Mouse (Mus musculus) thymus, adult 18-20 months (tissue): ENCODE results near the gene Cdc42bpb.

Source experiments
- DNase-seq, 2 experiments: peaks; one replicate each; pipeline ENCODE4 v3.0.0; 2022; ENCODE audit warnings: mixed read lengths in 2 of 2

Cdc42bpb gene

DNA sequence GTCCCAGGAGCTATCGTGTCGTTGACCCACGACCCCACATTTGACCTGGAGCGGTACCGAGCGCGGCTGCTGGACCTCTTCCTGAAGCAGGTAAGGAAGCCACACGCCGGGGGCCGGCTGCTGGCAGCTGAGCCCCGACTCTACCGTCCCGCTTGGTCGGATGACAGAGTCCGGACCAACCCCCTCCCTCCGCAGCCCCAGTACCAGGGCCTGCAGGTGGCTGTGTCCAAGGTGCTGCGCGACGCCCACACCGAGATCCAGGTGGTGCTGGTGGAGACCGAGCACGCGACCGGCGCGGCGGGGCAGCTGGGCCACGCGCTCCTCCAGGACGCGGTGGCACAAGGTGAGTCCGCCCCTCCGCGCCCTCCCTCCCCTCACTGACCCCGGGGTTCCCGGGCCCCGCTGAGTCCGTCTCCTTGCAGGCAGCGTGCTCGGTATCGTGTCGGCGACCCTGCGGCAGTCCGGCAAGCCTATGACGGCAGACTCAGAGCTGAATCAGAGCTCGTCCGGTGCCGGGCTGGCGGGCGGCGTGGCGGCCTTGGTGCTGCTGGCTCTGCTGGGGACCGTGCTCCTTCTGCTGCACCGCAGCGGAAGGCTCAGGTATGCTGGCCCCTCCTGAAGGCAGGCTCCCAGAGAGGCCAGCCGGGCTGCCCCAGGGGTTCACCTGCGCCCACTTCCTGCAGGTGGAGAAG is 102.2 kb downstream of the Cdc42bpb start:
- no peak for DNase-seq

DNA sequence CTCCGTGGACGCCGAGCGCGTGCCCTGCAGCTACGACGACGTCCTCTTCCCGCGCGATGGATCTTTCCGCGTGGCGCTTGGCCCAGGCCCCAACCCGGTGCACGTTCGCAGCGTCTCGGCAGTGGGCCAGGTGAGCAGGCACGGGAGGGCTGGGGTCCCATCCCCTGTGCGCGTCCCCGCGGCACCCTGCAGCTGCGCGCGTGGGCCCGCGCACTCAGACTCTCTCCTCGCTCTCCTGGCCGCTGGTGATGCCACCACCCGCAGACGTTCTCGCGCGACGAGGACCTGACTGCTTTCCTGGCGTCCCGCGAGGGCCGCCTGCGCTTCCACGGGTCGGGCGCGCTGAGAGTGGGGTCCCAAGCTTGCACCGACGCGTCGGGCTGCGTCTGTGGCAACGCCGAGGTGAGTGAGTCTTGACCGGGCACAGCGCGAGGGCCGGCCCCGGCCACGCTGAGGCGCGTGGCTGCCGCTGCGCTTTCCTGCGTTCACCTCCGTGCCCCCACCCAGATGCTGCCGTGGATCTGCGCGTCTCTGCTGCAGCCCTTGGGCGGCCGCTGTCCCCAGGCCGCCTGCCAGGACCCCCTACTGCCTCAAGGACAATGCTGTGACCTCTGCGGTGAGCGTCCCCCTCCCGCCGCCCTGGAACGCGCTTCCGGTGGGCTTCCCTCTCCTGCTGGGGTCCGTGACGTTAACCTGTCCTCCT is 102.9 kb downstream of the Cdc42bpb start:
- DNase-seq = no peak

DNA sequence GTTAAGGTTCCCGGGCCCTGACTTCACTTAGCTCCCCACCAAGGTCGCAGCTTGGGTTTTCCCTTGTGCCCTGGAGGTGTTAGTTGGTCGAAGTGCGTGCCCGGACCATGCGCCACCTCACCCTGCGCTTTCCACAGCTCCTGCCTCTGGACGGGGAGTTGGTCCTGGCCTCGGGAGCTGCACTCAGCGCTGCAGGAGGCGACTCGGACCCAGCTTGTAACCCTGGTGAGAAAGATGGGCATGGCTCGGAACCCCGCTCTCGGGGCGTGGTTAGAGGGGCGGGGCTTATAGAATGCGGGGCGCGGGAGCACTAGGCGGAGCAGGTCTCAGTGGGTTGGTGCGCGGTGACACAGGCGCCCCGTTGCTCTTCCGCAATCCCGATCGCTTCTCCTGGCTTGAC is 103.5 kb downstream of the Cdc42bpb start:
- DNase-seq = no peak

DNA sequence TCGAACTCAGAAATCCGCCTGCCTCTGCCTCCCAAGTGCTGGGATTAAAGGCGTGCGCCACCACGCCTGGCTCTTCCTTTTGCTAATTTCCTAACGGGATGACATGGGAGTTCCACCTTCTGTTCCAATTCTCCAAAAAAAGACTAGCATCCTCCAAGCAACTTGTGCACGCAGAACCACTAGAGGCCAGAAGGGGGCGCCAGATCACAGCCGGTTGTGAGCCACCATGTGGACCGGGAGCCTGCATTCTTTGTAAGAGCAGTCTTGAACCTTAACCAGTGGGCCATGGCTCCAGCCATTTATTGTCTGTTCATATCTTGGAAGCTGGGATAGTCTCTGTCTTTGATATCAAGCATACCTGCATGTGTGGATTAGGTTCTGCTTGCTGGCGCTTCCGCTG is 105.1 kb downstream of the Cdc42bpb start:
- DNase-seq = peak in 1 of 2 experiments; percentile 34

DNA sequence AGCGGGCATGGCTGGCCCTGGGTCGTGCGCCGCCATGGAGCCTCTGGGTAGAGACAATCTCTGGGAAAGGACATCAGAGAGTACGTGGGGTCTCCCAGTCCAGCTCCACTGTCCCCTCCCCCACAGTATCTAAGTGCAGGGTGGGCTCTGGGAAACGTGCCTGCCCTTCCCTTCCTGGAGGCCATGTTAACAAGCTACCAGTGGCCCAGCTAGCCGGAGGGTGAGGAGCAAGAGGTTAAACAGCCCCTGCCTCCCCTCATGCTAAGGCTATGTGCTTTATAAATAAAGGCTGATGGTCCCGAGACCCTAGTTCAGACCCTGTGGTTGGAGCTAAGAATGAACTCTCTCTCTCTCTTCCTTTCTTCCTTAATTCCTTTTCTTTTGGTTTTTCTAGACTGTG is 105.6 kb downstream of the Cdc42bpb start:
- DNase-seq = no peak

DNA sequence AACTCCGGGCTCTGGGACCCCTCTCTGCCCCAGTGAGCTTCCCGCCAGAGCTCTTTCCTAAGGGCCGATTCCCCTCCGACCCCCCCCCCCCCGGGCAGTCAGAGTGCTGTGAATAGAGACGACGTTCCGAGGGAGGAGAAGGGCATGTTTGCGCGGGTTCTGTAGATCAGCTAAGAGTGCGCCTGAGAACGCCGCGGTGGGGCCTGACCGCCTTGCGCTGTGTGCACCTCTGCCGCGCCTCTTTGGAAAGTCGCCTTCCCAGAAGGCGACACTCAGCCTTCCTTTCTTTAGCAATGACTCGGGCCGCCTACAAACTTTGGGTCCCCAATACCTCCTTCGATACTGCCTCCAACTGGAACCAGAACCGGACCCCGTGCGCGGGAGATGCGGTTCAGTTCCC is 106.1 kb downstream of the Cdc42bpb start:
- no peak for DNase-seq

DNA sequence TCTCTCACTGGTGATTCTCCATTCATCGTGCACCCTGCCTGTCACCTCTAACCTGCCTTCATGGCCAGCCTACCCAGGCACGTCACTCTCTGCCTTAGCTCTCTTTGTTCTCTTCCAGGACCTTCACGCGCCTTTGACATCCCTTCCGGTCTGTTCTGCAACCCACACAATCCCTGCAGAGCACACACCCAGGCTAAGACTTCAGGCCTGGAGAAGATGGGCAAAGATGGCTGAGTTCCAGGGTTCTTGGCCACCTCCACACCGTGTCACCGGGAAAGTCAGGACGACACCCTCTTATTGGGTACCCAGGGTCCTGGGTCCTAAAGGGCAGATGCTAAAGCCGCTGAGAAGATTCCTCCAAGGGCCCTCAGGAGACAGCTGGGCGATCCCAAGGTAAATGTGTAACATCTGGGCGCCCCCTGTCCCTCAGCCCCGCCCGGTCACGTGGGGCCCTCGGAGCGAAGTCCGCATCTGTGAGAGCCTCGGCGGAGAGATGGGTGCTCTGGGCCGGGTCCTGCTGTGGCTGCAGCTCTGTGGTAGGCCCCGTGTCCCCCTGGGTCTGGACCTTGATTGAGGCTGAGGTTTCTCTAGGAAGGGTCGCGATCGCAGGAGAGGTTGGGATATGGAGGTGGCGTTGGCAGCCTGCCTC is 106.8 kb downstream of the Cdc42bpb start, which contains the start of gene Amn:
Amn (plus strand) TSS at position 467 of the 649 bp plus-strand sequence.
- DNase-seq = no peak

DNA sequence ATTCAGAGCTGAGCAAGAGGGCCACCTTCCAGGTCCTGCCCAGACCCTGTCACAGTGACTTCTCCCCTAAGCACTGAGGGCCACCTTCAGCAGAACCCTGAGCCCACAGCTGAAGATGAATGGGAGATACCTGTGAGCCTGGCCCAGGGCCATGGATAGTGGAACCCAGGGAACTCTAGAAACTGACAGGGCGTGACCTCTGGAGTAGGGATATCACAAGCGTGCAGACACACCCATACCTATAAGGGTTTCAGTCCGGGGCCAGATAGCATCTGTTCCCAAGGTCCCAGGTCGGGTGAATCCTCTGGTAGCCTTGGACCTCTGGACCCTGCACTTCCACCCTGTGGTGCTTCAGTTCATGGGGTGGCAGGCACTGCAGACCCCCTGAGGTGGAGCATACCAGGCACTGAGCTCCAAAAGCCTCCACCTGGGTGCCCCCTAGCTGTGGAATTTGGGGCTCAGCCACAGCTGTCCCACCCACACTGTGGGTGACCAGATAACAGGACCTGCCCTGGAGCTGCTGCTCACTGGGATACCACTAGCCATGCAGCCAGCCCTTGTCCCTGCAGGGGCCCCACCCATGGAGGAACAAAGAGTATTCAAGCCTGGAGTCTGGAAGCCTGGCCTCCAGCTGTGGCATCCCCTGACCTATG is 109.7 kb downstream of the Cdc42bpb start:
- DNase-seq = no peak

DNA sequence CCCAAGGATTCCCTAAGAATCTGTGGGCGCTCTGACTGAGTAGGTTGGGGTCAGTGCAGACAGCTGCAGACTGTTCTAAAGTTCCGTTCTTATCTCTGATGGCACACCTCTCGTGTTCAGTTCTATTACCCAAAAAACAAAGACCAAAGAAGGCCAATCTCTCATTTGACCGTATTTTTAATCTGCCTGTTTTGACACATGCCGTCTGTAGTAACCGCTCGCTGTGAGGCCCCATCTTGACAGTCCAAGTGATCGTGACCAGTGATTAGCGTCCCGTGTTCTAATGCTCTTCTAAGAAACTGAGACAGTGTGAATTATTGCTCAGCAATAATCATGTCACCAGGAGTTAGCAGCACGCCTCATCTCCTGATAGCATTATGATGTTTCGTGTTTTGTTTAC is 110.9 kb downstream of the Cdc42bpb start:
- no peak for DNase-seq

DNA sequence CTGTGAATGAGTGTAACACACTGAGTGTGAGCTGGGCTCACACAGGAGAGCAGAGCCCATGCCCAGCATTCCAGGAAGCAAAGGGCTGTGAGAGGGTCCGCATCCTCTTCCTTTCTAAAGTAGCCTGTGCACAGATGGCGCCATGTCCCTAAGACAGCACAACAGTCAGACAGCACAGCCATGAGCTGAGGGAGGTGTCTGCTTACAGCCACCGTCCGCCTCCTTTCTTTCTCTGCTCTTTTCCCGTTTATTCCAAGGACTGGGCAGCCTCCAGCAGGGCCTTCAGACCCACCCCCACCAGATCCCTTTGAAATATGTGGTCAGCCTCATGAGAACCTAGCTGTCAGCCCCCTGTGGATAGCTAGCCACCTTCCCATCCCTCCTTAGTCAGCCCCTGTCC is 112.3 kb downstream of the Cdc42bpb start:
- no peak for DNase-seq

DNA sequence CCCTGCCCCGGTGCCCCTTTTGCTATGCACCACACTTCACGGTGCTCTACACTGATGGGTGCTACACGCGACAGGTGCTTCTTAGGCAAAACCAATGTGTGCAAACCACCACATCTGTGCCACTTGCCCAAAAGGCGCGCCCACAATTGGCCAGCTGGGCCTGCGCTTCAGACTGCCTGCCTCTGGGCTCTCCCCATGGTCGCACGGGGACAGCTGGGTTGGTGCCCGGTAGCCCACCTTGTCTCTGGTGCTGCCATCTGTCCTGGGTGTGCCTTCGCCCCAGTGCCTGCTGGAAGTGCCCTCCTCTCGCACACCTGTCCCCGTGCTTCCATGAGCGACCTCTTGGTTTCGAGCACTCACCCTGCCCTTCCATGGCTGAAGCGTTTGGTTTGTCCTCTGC is 113.9 kb downstream of the Cdc42bpb start:
- no peak for DNase-seq

DNA sequence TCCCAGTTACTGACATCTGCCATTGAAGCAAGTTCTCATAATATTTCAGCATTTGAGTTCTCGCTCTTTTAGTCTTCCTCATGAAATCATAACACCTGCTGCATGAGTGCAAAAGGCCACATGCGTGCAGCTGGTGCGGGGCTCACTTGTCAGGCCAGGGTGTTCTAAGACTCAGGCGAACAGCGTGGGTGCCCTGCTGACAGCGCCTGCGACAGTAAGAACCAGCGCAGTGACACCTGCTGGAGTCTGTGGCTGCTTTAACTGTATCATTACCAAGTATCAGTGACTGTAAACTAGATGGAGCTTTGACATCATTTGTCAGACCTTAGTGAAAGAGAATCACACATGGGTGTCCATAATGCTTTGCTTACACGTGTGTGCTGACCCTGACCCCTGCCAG is 126.3 kb downstream of the Cdc42bpb start:
- DNase-seq = no peak

DNA sequence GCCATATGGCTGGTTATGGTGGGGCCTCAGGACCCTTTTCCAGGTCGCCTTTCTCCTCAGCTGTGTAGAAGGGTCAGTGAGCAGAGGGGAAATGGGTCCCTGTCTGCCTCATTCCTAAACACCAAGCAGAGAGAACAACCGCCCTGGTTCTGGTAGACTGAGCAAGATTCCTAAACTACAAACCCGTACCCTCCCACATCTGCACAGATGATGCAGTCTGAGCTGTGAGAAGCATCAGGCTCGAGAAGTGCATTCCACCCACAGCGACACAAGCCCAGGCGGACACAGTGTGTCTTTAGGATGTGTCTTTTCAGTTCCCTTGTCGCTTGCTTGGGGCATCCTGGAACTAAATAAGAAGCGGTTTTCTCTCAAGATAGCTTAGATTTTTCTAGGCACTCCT is 127.4 kb downstream of the Cdc42bpb start:
- DNase-seq = no peak

DNA sequence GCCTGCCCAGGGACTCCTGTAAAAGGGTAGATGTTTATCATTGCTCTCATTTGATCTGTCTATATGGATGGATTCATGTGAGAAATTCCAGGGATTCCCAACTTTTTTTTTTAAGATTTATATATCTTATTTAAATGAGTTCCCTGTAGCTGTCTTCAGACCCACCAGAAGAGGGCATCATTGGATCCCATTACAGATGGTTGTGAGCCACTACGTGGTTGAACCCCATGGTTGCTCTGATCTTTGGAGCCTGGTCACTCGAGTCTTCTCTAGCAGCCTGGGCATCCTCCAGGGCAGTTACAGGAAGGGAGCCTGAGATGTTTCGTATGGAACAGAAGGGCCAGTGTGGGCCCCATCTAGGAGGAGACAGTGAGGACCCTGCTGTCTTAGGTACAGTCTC is 128.4 kb downstream of the Cdc42bpb start:
- no peak for DNase-seq

DNA sequence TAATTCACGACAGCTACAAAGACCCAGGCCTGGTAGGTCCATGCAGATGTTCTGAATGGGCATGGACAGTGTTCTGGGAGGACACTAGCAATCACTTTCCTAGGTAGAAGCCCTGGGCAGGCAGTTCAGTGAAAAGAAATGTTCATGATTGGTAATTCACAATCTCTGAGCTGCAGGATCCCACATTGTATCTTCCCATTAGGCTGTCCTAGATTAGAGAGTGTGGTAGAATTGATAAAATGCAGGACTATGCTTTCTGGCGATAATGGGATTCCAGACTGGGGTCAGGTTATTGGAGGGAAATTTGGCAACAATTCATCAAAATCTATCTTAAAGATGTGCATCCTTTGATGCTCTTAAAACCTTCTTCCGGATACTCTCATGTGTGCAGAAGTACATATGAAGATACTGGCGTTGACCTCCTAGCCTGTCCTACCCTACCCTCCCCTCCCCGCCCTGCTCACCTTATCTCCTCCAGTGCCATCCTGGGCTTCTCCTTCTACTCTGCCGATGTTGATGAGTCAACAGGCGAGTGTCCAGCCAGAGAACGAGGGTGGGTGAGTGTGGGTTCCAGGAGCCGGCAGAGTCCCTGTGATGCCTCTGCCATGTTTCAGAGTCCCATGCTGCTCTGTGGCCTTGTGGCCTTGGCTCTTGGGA is 130.6 kb downstream of the Cdc42bpb start:
- DNase-seq = no peak

DNA sequence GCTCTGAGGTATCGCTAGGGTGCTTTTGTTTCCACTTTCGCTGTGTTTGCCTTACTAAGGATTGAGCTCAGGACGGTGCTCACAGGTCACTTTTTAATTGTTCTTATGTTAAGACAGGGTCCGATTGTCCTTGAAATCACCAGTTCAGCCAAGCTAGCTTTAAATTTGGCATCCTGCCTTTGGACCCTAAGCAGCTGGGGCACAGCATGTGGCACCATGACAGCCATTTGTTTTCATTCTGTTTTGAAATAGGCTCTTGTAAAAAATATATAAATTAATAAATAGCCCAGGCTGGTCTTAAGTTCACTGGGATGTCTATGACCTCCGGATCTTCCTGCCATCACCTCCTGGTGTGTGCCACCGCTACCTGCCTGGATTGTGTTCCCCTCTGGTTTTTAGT is 132.4 kb downstream of the Cdc42bpb start:
- no peak for DNase-seq

DNA sequence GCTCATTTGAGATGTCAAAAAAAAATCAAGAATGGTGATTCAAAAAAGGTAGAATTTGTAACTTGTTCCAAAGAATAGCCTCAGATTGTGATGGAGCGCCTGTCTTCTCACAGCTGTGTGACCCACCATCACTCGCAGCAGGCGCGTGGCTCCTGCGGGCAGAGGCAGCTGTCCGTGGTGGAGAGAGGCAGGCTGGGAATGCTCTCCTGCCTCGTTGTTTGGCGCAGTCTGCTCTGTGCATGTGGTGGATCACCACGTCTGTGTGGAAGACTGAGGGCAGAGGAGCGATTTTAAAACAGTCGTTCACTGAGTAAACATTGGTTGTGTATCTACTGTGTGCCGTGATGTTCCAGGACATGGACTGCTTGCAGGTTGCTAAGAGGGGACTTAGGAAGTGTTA is 133.8 kb downstream of the Cdc42bpb start:
- DNase-seq = no peak
